Mouse (Mus musculus): ENCODE results near the gene Smim6. TPM values are rescaled to one million over a fixed set of nuclear protein-coding genes. Genes with fewer than 3 reads are reported as not detected.

Smim6 gene
- polyA plus RNA-seq, 1 experiment from 2014 or later = 0.46 TPM

- DNase-seq (ENCODE audit: low spot score, missing footprints) (no peak), ATAC-seq (ENCODE audit: low FRiP score) (no peak)
- H3K4me1 ChIP-seq (ENCODE audit: control insufficient read depth, insufficient read depth, low read length) = no peaks in the 10 kb centered on the region
- 88% methylated on average over 9 of the region's 9 CpGs for WGBS
- no peaks in the 10 kb centered on the region for H3K9me3 ChIP-seq (ENCODE audit: control insufficient read depth, low read length)
- H3K4me2 ChIP-seq = no peak overlapping the region
- H3K4me3 ChIP-seq (ENCODE audit: low read depth, low read length) = no peak overlapping the region
- no peak overlapping the region for H3K9ac ChIP-seq (ENCODE audit: low read length)
- H3K36me3 ChIP-seq (ENCODE audit: control insufficient read depth, insufficient read depth, low read length) = peaks cover 52% of the 10 kb centered on the region
- H3K27me3 ChIP-seq (ENCODE audit: control insufficient read depth, insufficient read depth, low read length) = no peaks in the 10 kb centered on the region
- H3K27ac ChIP-seq (ENCODE audit: low read depth, low read length) = no peak overlapping the region
Observed at GRCm38 (mm10) chr11:115962651-115963412, 51.0 kb downstream of the Smim6 start.

Other genes with a start within 250 kb of the Smim6 start
- 74.3 and 77.7 TPM in 2 replicates for gene Grb2, start 203.4 kb upstream of the Smim6 start, polyA plus RNA-seq (2014; fragmentation: Nextera tagmentation; extraction: Ambion mirVana)
- gene Tmem94, start 146.6 kb upstream of the Smim6 start, polyA plus RNA-seq (2014; fragmentation: Nextera tagmentation; extraction: Ambion mirVana) = 15.1 and 16.7 TPM in 2 replicates
- 10.4 and 11.7 TPM in 2 replicates for gene Caskin2, start 98.4 kb upstream of the Smim6 start, polyA plus RNA-seq (2014; fragmentation: Nextera tagmentation; extraction: Ambion mirVana)
- gene Tsen54, start 97.3 kb upstream of the Smim6 start, polyA plus RNA-seq (2014; fragmentation: Nextera tagmentation; extraction: Ambion mirVana) = 20.8 and 21.7 TPM in 2 replicates
- 2.4 and 2.5 TPM in 2 replicates for gene Llgl2, start 88.0 kb upstream of the Smim6 start, polyA plus RNA-seq (2014; fragmentation: Nextera tagmentation; extraction: Ambion mirVana)
- gene Myo15b, start 53.6 kb upstream of the Smim6 start, polyA plus RNA-seq (2014; fragmentation: Nextera tagmentation; extraction: Ambion mirVana) = not detected in 2 replicates
- gene Smim5, start 12.1 kb upstream of the Smim6 start, polyA plus RNA-seq (2014; fragmentation: Nextera tagmentation; extraction: Ambion mirVana) = 0.27 and 0.59 TPM in 2 replicates
- gene Sap30bp, start 21.3 kb downstream of the Smim6 start, polyA plus RNA-seq (2014; fragmentation: Nextera tagmentation; extraction: Ambion mirVana) = 58.3 and 61.5 TPM in 2 replicates
- gene Recql5, start 21.5 kb downstream of the Smim6 start, polyA plus RNA-seq (2014; fragmentation: Nextera tagmentation; extraction: Ambion mirVana) = 16.1 and 18.4 TPM in 2 replicates
- 0.23 and 0.25 TPM in 2 replicates for gene Itgb4, start 62.7 kb downstream of the Smim6 start, polyA plus RNA-seq (2014; fragmentation: Nextera tagmentation; extraction: Ambion mirVana)
- 82.5 and 93.4 TPM in 2 replicates for gene Galk1, start 100.7 kb downstream of the Smim6 start, polyA plus RNA-seq (2014; fragmentation: Nextera tagmentation; extraction: Ambion mirVana)
- 1,982 and 2,171 TPM in 2 replicates for gene H3f3b, start 115.9 kb downstream of the Smim6 start, polyA plus RNA-seq (2014; fragmentation: Nextera tagmentation; extraction: Ambion mirVana)
- gene Unk, start 118.3 kb downstream of the Smim6 start, polyA plus RNA-seq (2014; fragmentation: Nextera tagmentation; extraction: Ambion mirVana) = 23.4 and 24.1 TPM in 2 replicates
- gene Unc13d, start 165.9 kb downstream of the Smim6 start, polyA plus RNA-seq (2014; fragmentation: Nextera tagmentation; extraction: Ambion mirVana) = 0.82 and 1.1 TPM in 2 replicates
- 84.9 and 86.8 TPM in 2 replicates for gene Wbp2, start 175.0 kb downstream of the Smim6 start, polyA plus RNA-seq (2014; fragmentation: Nextera tagmentation; extraction: Ambion mirVana)
- gene Trim47, start 215.2 kb downstream of the Smim6 start, polyA plus RNA-seq (2014; fragmentation: Nextera tagmentation; extraction: Ambion mirVana) = 2.7 TPM in 2 replicates
- gene Trim65, start 219.1 kb downstream of the Smim6 start, polyA plus RNA-seq (2014; fragmentation: Nextera tagmentation; extraction: Ambion mirVana) = 1.3 TPM in 2 replicates
- gene Mrpl38, start 226.9 kb downstream of the Smim6 start, polyA plus RNA-seq (2014; fragmentation: Nextera tagmentation; extraction: Ambion mirVana) = 96.3 and 97.0 TPM in 2 replicates